Mouse (Mus musculus) cerebellum, adult 11 months (tissue): ENCODE data around the gene Chac1.

Experiments used
- DNase-seq: peaks from one replicate; pipeline ENCODE4 v3.0.0; 2022

Chac1 gene

GRCm38 (mm10) chr2:119388266-119388665 is 37.2 kb downstream of the Chac1 start:
- DNase-seq, result no peak

GRCm38 (mm10) chr2:119389992-119390391 is 39.0 kb downstream of the Chac1 start:
- no peak for DNase-seq

GRCm38 (mm10) chr2:119398252-119398651 is 47.2 kb downstream of the Chac1 start:
- DNase-seq, result no peak

- DNase-seq, result no peak
These were observed 47.6 kb downstream of the Chac1 start for GRCm38 (mm10) chr2:119398665-119399064.

GRCm38 (mm10) chr2:119399313-119399712 is 48.3 kb downstream of the Chac1 start:
- no peak for DNase-seq
